Mouse (Mus musculus) stomach, postnatal 0 days (tissue): ENCODE results near the gene Ncan.

Experiments
- CTCF ChIP-seq: IDR thresholded peaks from 2 replicates; pipeline ENCODE4 v1.5.1; 2016; ENCODE audit warnings: antibody characterized with exemption, low read depth, mild to moderate bottlenecking, moderate library complexity
- EP300 ChIP-seq: optimal IDR thresholded peaks from 2 replicates; pipeline ENCODE3; 2016; ENCODE audit warnings: antibody characterized with exemption

GRCm38 (mm10) chr8:70117611-70118010, 3.1 kb downstream of the Ncan start:
- TF ChIP-seq CTCF (no peak), EP300 (no peak)
